Mouse (Mus musculus): ENCODE data around the gene Tjp2. TPM values are rescaled to one million over a fixed set of nuclear protein-coding genes. Genes with fewer than 3 reads are reported as not detected.
"Not testable (repeated sequence)": the region's sequence is repeated elsewhere in the genome, so short reads cannot be mapped to it uniquely, and the experiment has no call there.

The Tjp2 gene
- polyA plus RNA-seq, 1 experiment from 2014 or later, result 31.0 TPM

- Histone ChIP-seq H3K9me3 (no peaks in the 10 kb centered on the region), H3K4me3 (replicated peaks) (no peak overlapping the region), H3K4me1 (no peaks in the 10 kb centered on the region), H3K36me3 (replicated peaks) (peaks cover 34% of the 10 kb centered on the region), H3K27ac (no peak overlapping the region), H3K4me2 (no peak overlapping the region), H3K9ac (no peak overlapping the region), H3K27me3 (no peaks in the 10 kb centered on the region)
- ATAC-seq (ENCODE audit: low FRiP score), result no peak
- 79% methylated on average over 6 of the region's 6 CpGs for WGBS
These were observed 123.6 kb downstream of the Tjp2 start for GRCm38 (mm10) chr19:24101183-24101582.

- Histone ChIP-seq H3K36me3 (replicated peaks) (peaks cover 47% of the 10 kb centered on the region), H3K27ac (no peak overlapping the region), H3K4me3 (replicated peaks) (no peak overlapping the region), H3K9ac (no peak overlapping the region), H3K27me3 (no peaks in the 10 kb centered on the region), H3K4me2 (no peak overlapping the region), H3K4me1 (no peaks in the 10 kb centered on the region), H3K9me3 (no peaks in the 10 kb centered on the region)
- WGBS, result 91% methylated on average over 10 of the region's 10 CpGs
- no peak for ATAC-seq (ENCODE audit: low FRiP score)
These were observed 126.1 kb downstream of the Tjp2 start for GRCm38 (mm10) chr19:24098691-24099090.

- peaks cover 49% of the 10 kb centered on the region for H3K36me3 ChIP-seq (replicated peaks)
- H3K27me3 ChIP-seq, result no peaks in the 10 kb centered on the region
- H3K4me2 ChIP-seq, result no peak overlapping the region
- H3K27ac ChIP-seq, result no peak overlapping the region
- no peaks in the 10 kb centered on the region for H3K4me1 ChIP-seq
- 89% methylated on average over 16 of the region's 16 CpGs for WGBS
- no peak overlapping the region for H3K9ac ChIP-seq
- no peak overlapping the region for H3K4me3 ChIP-seq (replicated peaks)
- ATAC-seq (ENCODE audit: low FRiP score), result no peak
- H3K9me3 ChIP-seq, result no peaks in the 10 kb centered on the region
These were observed 127.0 kb downstream of the Tjp2 start for GRCm38 (mm10) chr19:24097666-24098455.

- WGBS, result 75% methylated on average over 8 of the region's 8 CpGs
- H3K4me3 ChIP-seq (replicated peaks); ATAC-seq (ENCODE audit: low FRiP score); H3K27ac ChIP-seq; H3K4me2 ChIP-seq; H3K9me3 ChIP-seq; H3K4me1 ChIP-seq; H3K9ac ChIP-seq; H3K27me3 ChIP-seq: not testable (repeated sequence)
- H3K36me3 ChIP-seq (replicated peaks), result peaks cover 23% of the 10 kb centered on the region
These were observed 132.8 kb downstream of the Tjp2 start for GRCm38 (mm10) chr19:24092060-24092459.

- H3K4me2 ChIP-seq, result no peak overlapping the region
- no peaks in the 10 kb centered on the region for H3K4me1 ChIP-seq
- ATAC-seq (ENCODE audit: low FRiP score), result no peak
- 86% methylated on average over 2 of the region's 2 CpGs for WGBS
- no peak overlapping the region for H3K27ac ChIP-seq
- no peak overlapping the region for H3K4me3 ChIP-seq (replicated peaks)
- peaks cover 10% of the 10 kb centered on the region; the same call in 1 of the 2 replicates for H3K36me3 ChIP-seq (replicated peaks)
- no peaks in the 10 kb centered on the region for H3K27me3 ChIP-seq
- H3K9me3 ChIP-seq, result no peaks in the 10 kb centered on the region
- H3K9ac ChIP-seq, result no peak overlapping the region
These were observed 134.5 kb downstream of the Tjp2 start for GRCm38 (mm10) chr19:24090366-24090765.

GRCm38 (mm10) chr19:24085306-24085705 lies 139.5 kb downstream of the Tjp2 start:
- Histone ChIP-seq H3K9ac (no peak overlapping the region), H3K9me3 (no peaks in the 10 kb centered on the region), H3K4me3 (replicated peaks) (no peak overlapping the region), H3K27me3 (no peaks in the 10 kb centered on the region), H3K4me2 (no peak overlapping the region), H3K4me1 (no peaks in the 10 kb centered on the region), H3K36me3 (replicated peaks) (no peaks in the 10 kb centered on the region), H3K27ac (no peak overlapping the region)
- ATAC-seq (ENCODE audit: low FRiP score), result no peak
- 88% methylated on average over 2 of the region's 2 CpGs for WGBS

GRCm38 (mm10) chr19:24080417-24081080 lies 144.3 kb downstream of the Tjp2 start:
- H3K9me3 ChIP-seq, result no peaks in the 10 kb centered on the region
- 56% methylated on average over 8 of the region's 8 CpGs for WGBS
- no peaks in the 10 kb centered on the region for H3K36me3 ChIP-seq (replicated peaks)
- H3K4me2 ChIP-seq, result no peak overlapping the region
- no peak overlapping the region for H3K4me3 ChIP-seq (replicated peaks)
- no peak overlapping the region for H3K9ac ChIP-seq
- H3K27me3 ChIP-seq, result no peaks in the 10 kb centered on the region
- H3K4me1 ChIP-seq, result no peaks in the 10 kb centered on the region
- no peak overlapping the region for H3K27ac ChIP-seq
- ATAC-seq (ENCODE audit: low FRiP score), result no peak

- WGBS, result 96% methylated on average over 3 of the region's 3 CpGs
These were observed 147.2 kb downstream of the Tjp2 start for GRCm38 (mm10) chr19:24077658-24078057.

GRCm38 (mm10) chr19:24076536-24076935 lies 148.3 kb downstream of the Tjp2 start:
- Histone ChIP-seq H3K4me2 (no peak overlapping the region), H3K4me1 (no peaks in the 10 kb centered on the region), H3K27ac (no peak overlapping the region), H3K36me3 (replicated peaks) (no peaks in the 10 kb centered on the region), H3K9me3 (no peaks in the 10 kb centered on the region), H3K4me3 (replicated peaks) (no peak overlapping the region), H3K27me3 (no peaks in the 10 kb centered on the region), H3K9ac (no peak overlapping the region)
- WGBS, result 91% methylated on average over 7 of the region's 7 CpGs
- no peak for ATAC-seq (ENCODE audit: low FRiP score)

More at GRCm38 (mm10) chr19:24077658-24078057, 147.2 kb downstream of the Tjp2 start:
- no peak for ATAC-seq (ENCODE audit: low FRiP score)
- Histone ChIP-seq H3K36me3 (replicated peaks) (no peaks in the 10 kb centered on the region), H3K4me3 (replicated peaks) (no peak overlapping the region), H3K4me1 (no peaks in the 10 kb centered on the region), H3K4me2 (no peak overlapping the region), H3K9me3 (no peaks in the 10 kb centered on the region), H3K9ac (no peak overlapping the region), H3K27me3 (no peaks in the 10 kb centered on the region), H3K27ac (no peak overlapping the region)

GRCm38 (mm10) chr19:24075927-24076326 lies 148.9 kb downstream of the Tjp2 start:
- Histone ChIP-seq H3K4me2 (no peak overlapping the region), H3K9ac (no peak overlapping the region), H3K36me3 (replicated peaks) (no peaks in the 10 kb centered on the region), H3K27me3 (no peaks in the 10 kb centered on the region), H3K27ac (no peak overlapping the region), H3K4me1 (no peaks in the 10 kb centered on the region), H3K9me3 (no peaks in the 10 kb centered on the region), H3K4me3 (replicated peaks) (no peak overlapping the region)
- 86% methylated on average over 8 of the region's 8 CpGs for WGBS
- ATAC-seq (ENCODE audit: low FRiP score), result no peak

- Histone ChIP-seq H3K4me3 (replicated peaks) (no peak overlapping the region), H3K27ac (no peak overlapping the region), H3K4me2 (no peak overlapping the region), H3K9ac (no peak overlapping the region), H3K4me1 (no peaks in the 10 kb centered on the region), H3K27me3 (no peaks in the 10 kb centered on the region), H3K9me3 (no peaks in the 10 kb centered on the region), H3K36me3 (replicated peaks) (no peaks in the 10 kb centered on the region)
- WGBS, result 47% methylated on average over 4 of the region's 4 CpGs
- ATAC-seq (ENCODE audit: low FRiP score), result no peak
These were observed 151.7 kb downstream of the Tjp2 start for GRCm38 (mm10) chr19:24073155-24073554.

GRCm38 (mm10) chr19:24064348-24064895 lies 160.4 kb downstream of the Tjp2 start:
- H3K27ac ChIP-seq, result no peak overlapping the region
- H3K4me3 ChIP-seq (replicated peaks), result no peak overlapping the region
- no peak for ATAC-seq (ENCODE audit: low FRiP score)
- H3K4me2 ChIP-seq, result no peak overlapping the region
- WGBS, result 56% methylated on average over 12 of the region's 12 CpGs
- H3K36me3 ChIP-seq (replicated peaks), result no peaks in the 10 kb centered on the region
- no peak overlapping the region for H3K9ac ChIP-seq
- no peaks in the 10 kb centered on the region for H3K27me3 ChIP-seq
- H3K9me3 ChIP-seq, result no peaks in the 10 kb centered on the region
- H3K4me1 ChIP-seq, result peaks cover 4% of the 10 kb centered on the region; the same call in 1 of the 2 replicates
